Mouse (Mus musculus) E14TG2a.4 (cell line): ENCODE data around the gene Cdhr2.

Experiments
- H3K27me3 ChIP-seq: 2 replicates; pipeline ENCODE4 v1.6.1; 2014; ENCODE audit warnings: low read length, control low read depth; ENCODE audit not compliant: insufficient read depth
- H3K36me3 ChIP-seq: 2 replicates; pipeline ENCODE4 v1.6.1; 2014; ENCODE audit warnings: low read length, control low read depth; ENCODE audit not compliant: insufficient read depth
- H3K4me1 ChIP-seq: replicated peaks from 2 replicates; pipeline ENCODE4 v1.6.1; 2014; ENCODE audit warnings: low read depth, low read length, control low read depth
- H3K4me3 ChIP-seq: replicated peaks from 2 replicates; pipeline ENCODE4 v1.5.1; 2014; ENCODE audit warnings: mild to moderate bottlenecking, low read length
- H3K9me3 ChIP-seq: 2 replicates; pipeline ENCODE4 v1.6.1; 2014; ENCODE audit warnings: low read length, control low read depth
- CTCF ChIP-seq: conservative IDR thresholded peaks from 2 replicates; pipeline ENCODE4 v1.5.1; 2014; ENCODE audit warnings: low read length
- NANOG ChIP-seq: IDR thresholded peaks from 2 replicates; pipeline ENCODE4 v1.6.1; 2014; ENCODE audit warnings: borderline replicate concordance, low read length, mixed read lengths
- POU5F1 ChIP-seq: IDR thresholded peaks from 2 replicates; pipeline ENCODE4 v1.6.1; 2014; ENCODE audit warnings: low read length, borderline replicate concordance

Gene Cdhr2

DNA sequence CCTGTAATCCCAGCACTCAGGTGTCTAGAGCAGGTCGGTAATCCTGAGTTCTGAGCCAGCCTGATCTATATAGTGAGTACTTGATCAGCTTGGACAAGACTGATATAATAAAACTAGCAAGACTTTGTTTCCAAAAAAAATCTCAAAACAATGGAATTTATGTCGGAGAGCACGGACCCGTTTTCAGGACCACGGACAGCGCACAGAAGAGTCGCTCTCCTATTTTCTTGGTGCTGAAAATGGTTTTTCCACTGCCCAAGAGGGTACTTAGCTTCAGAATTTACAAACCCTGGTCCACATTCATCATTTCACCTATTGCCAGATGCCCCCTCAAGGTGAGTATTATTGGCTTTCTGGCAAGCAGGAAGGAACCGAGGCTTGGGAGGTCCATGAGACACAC, 49.4 kb downstream of the Cdhr2 start:
- TF ChIP-seq NANOG (no peak), POU5F1 (no peak), CTCF (no peak)
- H3K27me3 ChIP-seq, result peaks cover 85% of the 10 kb centered on the region
- H3K9me3 ChIP-seq, result no peaks in the 10 kb centered on the region
- H3K36me3 ChIP-seq, result no peaks in the 10 kb centered on the region
- H3K4me1 ChIP-seq, result peaks cover 19% of the 10 kb centered on the region
- no peak overlapping the region for H3K4me3 ChIP-seq

DNA sequence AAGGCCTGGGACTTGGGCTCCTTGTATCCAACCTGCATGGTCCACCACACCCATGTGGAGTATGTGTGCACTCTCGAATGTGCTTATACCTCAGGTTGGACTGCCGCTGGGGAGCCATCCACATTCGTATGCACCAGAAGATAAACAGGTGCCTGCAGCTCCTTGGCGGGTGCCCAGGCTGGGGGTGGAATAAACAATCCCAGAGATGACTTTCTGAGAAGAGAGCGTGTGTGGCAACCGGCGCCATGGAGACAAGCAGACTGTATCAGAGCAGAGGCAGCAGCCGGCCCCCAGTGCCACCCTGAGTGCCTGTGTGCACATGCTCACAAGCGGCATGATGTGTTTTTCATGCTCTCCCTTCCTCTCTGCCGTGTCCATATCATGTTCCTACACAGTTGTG, 51.4 kb downstream of the Cdhr2 start:
- no peak overlapping the region for H3K4me3 ChIP-seq
- H3K9me3 ChIP-seq, result no peaks in the 10 kb centered on the region
- no peaks in the 10 kb centered on the region for H3K36me3 ChIP-seq
- H3K4me1 ChIP-seq, result peaks cover 24% of the 10 kb centered on the region
- H3K27me3 ChIP-seq, result peaks cover 88% of the 10 kb centered on the region
- no peak for TF ChIP-seq NANOG
- TF ChIP-seq CTCF, result no peak
- no peak for TF ChIP-seq POU5F1

DNA sequence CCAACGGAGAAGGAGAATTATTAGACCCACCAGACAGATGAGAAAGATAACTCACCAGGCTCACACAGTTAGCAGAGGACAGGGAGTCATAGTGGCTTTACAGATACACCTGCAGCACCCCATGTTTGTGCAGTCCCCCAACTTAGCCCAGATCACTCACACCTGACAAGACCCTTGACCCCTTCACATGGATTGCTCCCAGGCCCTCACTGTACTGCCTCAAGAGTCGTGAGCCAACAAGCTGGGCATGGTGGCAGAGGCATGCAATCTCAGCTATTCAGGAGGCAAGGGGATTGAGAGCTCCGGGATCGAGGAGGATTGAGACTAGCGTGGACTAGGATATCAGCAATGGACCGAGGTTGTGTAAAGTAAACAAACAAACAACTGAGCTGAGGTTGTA, 52.5 kb downstream of the Cdhr2 start:
- TF ChIP-seq NANOG, result no peak
- no peak for TF ChIP-seq CTCF
- TF ChIP-seq POU5F1, result no peak
- Histone ChIP-seq H3K4me1 (peaks cover 27% of the 10 kb centered on the region), H3K27me3 (peaks cover 78% of the 10 kb centered on the region), H3K36me3 (no peaks in the 10 kb centered on the region), H3K4me3 (no peak overlapping the region), H3K9me3 (no peaks in the 10 kb centered on the region)

DNA sequence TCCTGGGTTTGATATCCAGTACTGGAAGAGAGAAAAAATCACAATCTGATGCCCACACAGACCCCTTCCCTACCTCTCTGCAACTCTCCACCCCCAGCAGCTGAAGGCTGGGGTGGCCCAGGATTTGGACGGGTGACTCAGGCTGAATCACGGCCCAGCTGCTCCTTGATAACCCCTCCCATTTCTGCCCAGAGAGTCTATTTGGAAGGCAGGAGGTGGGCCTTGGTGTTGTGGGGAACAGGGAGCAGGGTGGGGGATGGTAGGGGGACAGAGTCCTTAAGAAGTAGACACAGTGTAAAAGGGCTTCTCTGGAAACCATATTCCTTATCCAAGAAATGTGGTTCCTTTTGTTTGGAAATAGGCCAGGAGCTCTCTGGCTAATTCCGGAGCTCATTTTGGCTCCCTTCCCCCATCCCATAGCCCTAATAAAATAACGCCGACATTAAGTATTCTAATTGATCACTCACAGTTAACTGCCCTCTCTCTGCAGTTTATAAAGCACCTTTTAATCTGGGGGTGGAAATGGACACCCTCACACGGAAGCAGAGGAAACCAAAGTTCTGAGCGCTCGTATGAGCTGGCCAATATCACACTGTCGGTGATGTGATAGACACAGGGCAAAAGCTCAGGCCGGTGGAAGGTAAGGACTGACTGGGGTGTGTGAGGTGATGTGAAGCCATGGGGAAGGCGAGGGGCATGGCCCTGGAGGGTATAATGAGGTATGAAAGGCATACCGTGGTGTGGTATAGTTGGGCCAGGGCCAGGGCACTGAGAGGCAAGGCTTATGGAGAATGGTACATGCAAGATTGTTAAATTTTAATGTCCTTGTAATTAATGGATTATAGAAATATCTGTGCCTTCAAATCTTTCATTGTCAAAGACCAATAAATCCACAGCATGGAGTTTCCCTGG, 53.2 kb downstream of the Cdhr2 start:
- H3K4me3 ChIP-seq, result no peak overlapping the region

DNA sequence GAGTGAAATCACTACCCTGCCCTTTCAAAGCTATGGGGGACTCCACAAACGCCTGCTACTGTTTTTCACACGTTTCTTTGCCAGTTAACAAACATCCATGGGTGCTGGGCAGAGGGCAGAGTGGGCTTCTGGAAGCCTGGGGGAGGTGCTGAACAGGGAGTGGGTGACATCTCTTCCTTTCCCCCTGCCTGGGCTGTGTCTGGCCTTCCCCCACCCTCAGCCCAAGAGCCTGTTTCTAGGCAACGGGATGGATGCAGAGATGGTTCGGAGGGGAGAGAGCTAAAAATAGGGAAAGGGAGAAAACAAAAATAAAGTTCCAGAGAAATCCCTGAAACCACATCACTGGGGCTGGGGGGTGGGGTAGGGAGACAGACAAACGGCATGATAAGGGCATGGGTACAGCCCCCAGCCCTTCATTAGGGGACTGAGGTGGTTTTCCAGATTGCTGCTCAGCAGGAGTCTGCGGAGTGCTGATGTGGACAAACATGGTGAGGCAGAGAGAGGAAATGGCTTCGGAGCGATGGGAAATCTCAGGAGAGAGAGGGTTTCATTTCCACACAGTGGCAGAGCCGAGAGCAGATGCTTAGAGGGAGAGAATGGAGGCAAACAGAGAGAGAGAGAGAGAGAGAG, 54.1 kb downstream of the Cdhr2 start:
- TF ChIP-seq POU5F1, result no peak
- TF ChIP-seq NANOG, result no peak
- TF ChIP-seq CTCF, result no peak
- H3K36me3 ChIP-seq, result no peaks in the 10 kb centered on the region
- no peak overlapping the region for H3K4me3 ChIP-seq
- H3K27me3 ChIP-seq, result peaks cover 76% of the 10 kb centered on the region
- no peaks in the 10 kb centered on the region for H3K9me3 ChIP-seq
- H3K4me1 ChIP-seq, result peaks cover 36% of the 10 kb centered on the region

More for the DNA sequence above, 53.2 kb downstream of the Cdhr2 start:
- peaks cover 74% of the 10 kb centered on the region for H3K27me3 ChIP-seq
- H3K36me3 ChIP-seq, result no peaks in the 10 kb centered on the region
- peaks cover 32% of the 10 kb centered on the region for H3K4me1 ChIP-seq
- TF ChIP-seq NANOG, result no peak
- TF ChIP-seq POU5F1, result no peak
- no peak for TF ChIP-seq CTCF
- no peaks in the 10 kb centered on the region for H3K9me3 ChIP-seq

DNA sequence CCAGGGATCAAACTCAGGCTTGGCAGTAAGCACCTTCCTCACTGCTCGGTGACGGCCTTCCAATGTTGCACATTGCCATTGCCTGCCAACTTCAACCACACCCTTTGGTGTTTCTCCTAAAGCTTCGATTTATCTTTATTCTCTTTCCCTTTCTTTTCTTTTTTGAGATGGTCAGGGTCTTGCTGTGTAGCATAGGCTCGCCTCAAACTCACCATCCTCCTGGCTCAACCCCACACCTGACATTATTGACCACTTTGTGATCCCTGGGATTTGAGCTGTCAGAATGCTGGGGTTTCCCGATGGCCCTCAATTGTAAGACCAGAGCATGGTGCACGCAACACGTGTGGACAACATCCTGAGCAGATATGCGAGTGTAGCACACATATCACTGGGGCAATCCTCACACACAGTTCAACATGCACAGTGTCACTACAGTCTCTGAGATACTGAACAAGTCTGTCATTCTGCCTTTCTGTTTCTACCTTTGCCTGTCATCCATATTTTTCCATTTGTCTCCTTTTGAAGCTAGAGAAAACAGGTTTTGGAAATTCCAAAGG, 55.0 kb downstream of the Cdhr2 start:
- H3K36me3 ChIP-seq, result no peaks in the 10 kb centered on the region
- no peak overlapping the region for H3K4me3 ChIP-seq
- no peak for TF ChIP-seq NANOG
- no peak for TF ChIP-seq POU5F1
- no peak for TF ChIP-seq CTCF
- no peaks in the 10 kb centered on the region for H3K9me3 ChIP-seq
- peaks cover 39% of the 10 kb centered on the region for H3K4me1 ChIP-seq
- peaks cover 76% of the 10 kb centered on the region for H3K27me3 ChIP-seq

DNA sequence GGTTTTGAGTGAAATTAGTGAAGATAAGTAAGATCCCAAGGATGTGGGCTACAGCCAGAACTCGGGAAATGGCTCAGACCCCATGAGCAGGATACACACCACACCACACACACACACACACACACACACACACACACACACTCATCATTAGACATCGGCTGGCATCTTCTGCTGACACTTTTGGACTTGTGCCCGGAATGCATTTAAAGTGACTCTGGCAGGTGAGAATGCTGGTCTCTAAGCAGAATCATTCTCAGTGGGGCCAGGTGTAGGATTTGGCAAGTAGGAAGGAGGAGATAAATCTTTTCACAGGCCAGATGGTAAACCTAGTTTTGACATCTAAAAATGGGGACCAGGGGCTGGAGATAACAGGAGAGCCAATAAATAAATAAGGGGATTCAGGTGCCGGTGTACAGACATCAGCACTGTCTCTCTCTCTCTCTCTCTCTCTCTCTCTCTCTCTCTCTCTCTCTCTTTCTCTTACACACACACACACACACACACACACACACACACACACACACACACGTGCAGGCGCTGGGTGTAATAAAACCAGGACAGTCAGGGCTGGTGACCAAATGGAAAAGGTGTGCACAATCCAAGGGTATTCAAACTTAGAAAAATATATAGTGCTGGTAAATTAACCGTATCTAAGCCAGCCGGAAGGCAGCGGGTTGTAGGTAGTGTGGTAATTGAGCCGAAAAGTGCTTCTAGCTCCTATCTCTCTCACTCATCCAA, 56.0 kb downstream of the Cdhr2 start:
- H3K9me3 ChIP-seq, result no peaks in the 10 kb centered on the region
- peaks cover 39% of the 10 kb centered on the region for H3K4me1 ChIP-seq
- H3K4me3 ChIP-seq, result peak overlapping the region; percentile 80
- TF ChIP-seq POU5F1 (no peak), NANOG (no peak), CTCF (no peak)
- no peaks in the 10 kb centered on the region for H3K36me3 ChIP-seq
- H3K27me3 ChIP-seq, result peaks cover 73% of the 10 kb centered on the region
